Mouse (Mus musculus) spleen, adult 2 months (tissue): ENCODE results near the gene P4ha2.

Source experiments
- CTCF ChIP-seq: fragments of 200-500 bp; IDR thresholded peaks from 2 replicates; pipeline ENCODE4 v1.5.1; 2011; ENCODE audit warnings: mild to moderate bottlenecking, inconsistent platforms; ENCODE audit not compliant: insufficient read depth, insufficient read length, insufficient replicate concordance; ENCODE audit errors: extremely low read depth
- POLR2A ChIP-seq: fragments of 200-500 bp; IDR thresholded peaks from 2 replicates; pipeline ENCODE4 v1.6.1; 2011; ENCODE audit warnings: low read depth, low read length, inconsistent platforms

DNA sequence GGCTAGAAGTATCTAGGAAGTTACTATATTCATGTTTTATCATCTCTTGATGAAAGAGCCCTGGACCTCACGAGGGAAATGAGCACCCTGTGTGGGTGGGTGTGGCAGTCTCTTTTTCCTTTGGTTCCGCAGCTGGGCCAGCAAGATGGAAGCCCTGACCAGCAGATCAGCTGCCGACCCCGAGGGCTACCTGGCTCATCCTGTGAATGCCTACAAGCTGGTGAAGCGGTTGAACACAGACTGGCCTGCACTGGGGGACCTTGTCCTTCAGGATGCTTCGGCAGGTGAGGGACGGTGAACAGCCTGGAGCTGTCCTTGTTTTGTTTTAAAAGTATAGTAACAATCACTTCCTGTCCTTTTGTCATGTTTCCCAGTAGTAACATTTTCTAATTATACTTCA, 11.4 kb downstream of the P4ha2 start:
- no peak for TF ChIP-seq CTCF
- no peak for TF ChIP-seq POLR2A
